In the genomic region with DNA sequence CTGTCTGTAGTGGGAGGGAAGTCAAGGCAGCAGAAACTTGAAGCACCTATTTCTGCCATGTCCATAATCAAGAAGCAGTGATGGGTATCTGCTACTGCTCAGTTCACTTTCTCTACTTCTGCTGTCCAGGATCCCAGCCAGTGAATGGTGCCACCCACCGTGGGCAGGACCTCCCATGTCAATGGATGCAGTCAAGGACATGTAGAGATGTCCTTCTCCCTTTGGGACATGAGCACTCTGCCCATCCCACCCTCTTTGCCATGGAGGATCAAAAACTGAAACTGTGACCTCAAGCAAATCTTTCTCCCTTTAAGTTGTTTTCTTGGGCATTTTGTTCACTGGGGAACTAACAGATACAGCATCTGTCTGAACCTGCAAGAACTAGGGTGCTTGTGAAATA, we compare ENCODE assay signal across 11 mouse cellular contexts.
"Had no signal": no experiment of that assay in that cellular context is flagged by ENCODE, and none has a peak within 500 bp of the region (broad histone marks: within the 10 kb centered on the region; RNA-seq: fewer than 3 reads in every experiment).

No protein-coding gene starts in this region.

- ATAC-seq: liver, postnatal 0 days; midbrain, embryonic 15.5 days had no signal

- H3K4me2 ChIP-seq: limb, embryonic 12.5 days; liver, embryonic 13.5 days; midbrain, embryonic 15.5 days; neural tube, embryonic 12.5 days had no signal

- H3K36me3 ChIP-seq: limb, embryonic 12.5 days; liver, embryonic 13.5 days; midbrain, embryonic 15.5 days; neural tube, embryonic 12.5 days had no signal

- H3K9ac ChIP-seq: limb, embryonic 12.5 days; liver, embryonic 13.5 days; liver, postnatal 0 days; midbrain, embryonic 15.5 days; neural tube, embryonic 12.5 days had no signal

- H3K27ac ChIP-seq: limb, embryonic 12.5 days; liver, embryonic 13.5 days; midbrain, embryonic 15.5 days; neural tube, embryonic 12.5 days; stomach, postnatal 0 days had no signal

- DNase-seq: kidney, adult 9 months; kidney, postnatal 10 days; liver; liver, embryonic 13.5 days; liver, postnatal 0 days; thymus, adult 2 months; thymus, postnatal 25 days had no signal

- H3K4me3 ChIP-seq: limb, embryonic 12.5 days; liver, embryonic 13.5 days; midbrain, embryonic 15.5 days; neural tube, embryonic 12.5 days had no signal

- H3K9me3 ChIP-seq: limb, embryonic 12.5 days; liver, embryonic 13.5 days; midbrain, embryonic 15.5 days; neural tube, embryonic 12.5 days had no signal

- H3K4me1 ChIP-seq: limb, embryonic 12.5 days; liver, embryonic 13.5 days had no signal

- H3K27me3 ChIP-seq: limb, embryonic 12.5 days; liver, embryonic 13.5 days; midbrain, embryonic 15.5 days; neural tube, embryonic 12.5 days had no signal
